Mouse (Mus musculus): Measurements from ENCODE around the gene Iqch. TPM values are rescaled to one million over a fixed set of nuclear protein-coding genes. Genes with fewer than 3 reads are reported as not detected.

Iqch gene
- polyA plus RNA-seq, 1 experiment = not detected

DNA sequence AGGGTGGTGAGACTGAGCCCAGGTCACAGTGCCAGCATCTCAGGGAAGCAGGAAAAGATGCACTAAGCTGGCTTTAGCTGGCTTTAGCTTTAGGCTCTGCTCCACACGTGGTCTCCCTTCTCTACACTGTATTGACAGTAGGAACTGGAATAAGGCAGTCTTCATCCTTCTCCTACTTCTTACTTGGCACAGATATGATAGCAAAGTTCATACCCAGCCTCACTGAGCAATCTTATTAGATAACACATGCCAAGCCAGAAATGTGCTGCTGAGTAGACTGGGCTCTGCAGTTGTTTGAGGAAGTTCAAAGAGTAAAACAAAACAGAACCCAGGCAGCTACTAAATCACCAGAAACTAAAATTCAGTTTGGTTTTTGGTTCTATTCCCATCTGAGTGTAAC, 11.3 kb upstream of the Iqch start:
- WGBS = 0% methylated on average over 1 of the region's 1 CpGs
- DNase-seq (ENCODE audit: low read depth, low spot score) = no peak

DNA sequence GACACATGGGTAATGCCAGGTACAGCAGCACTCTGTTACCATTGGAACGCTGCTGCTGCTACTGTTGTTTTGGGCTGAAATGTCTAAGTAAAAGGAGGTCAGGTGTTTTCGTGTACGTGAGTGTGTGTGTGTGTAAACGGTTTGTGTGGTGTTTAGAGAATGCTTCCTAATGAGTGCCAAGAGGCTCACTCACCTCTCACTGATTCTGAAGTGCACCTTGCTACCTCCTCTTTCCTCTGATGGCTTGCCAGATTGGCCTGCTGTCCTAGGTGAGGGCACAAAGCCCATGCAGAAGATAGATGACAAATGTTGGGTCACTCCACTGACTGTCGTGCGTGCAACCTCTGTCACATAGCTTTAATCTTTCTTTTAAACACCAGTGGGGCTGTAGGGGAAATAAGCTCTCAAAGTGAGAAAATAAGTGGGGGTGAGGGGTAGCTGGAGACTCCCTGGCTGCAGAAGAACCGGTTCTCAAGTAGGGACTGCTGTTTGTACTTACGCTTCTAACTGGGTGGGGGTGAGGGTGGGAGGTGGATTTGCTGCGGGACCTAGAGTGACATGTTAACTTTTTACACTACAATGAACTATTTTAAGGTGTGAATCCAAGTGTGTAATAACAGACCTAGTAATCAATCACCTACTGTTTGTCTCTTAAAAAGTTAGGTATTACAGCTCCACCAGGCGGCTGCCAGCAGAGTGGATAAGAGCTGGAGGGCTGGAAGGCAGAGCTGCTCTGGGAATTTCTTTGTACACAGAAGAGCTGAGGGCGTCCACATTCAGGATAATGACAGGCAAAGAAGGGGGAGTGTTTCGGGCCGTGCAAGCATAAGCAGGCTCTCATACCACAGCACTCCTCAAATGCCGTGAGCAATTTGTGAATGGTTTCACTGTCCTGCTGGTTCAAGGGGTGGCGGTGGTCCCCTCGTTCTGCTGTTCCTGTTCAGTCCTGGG, 10.5 kb upstream of the Iqch start:
- DNase-seq (ENCODE audit: low read depth, low spot score) = no peak
- WGBS = 32% methylated on average over 16 of the region's 16 CpGs

DNA sequence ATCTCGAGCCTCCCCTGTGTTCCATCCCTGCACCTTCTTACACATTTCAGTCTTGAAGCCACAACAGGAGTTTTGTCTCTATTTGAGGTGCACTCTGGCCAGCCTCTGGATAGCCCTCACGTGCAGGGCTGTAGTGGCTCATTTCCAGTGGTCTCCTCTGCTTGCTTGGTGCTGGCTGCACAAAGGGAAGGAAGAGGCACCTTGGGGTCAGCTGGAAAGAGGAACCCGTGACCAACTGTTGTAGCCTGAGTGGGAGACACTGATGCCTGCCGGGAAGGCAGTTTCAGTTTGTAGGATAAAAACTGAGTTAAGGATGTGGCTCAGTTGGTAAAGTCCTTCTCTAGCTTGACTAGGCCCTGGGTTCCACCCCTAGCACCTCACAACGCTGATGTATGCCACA, 9.7 kb upstream of the Iqch start:
- DNase-seq (ENCODE audit: low read depth, low spot score) = no peak
- 73% methylated on average over 5 of the region's 5 CpGs for WGBS

DNA sequence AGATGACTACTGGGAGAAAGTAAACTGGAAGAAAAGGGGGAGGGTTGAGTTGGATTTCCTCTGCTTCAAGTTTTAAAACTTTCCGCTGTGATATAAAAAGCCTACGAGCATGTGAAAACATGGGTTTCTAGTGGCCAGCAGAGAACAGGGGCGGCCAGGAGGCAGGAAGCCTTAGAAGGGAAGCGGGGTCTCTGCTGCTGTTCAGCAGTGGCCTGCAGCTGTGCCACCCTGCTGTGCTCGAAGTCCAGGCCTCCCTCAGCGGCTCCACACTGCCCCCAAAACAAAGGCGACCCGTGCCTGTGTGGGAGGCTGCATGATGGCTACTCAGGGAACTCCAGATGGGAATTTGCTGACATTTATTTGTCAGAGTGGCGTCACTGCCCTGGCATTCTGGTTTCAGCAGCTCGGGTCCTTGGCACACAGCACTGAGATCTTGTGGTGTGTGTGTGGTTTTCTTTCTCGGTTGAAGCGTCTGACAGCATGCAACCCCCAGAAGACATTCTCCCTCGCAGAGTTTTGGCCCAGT, 8.6 kb upstream of the Iqch start:
- no peak for DNase-seq (ENCODE audit: low read depth, low spot score)
- 61% methylated on average over 13 of the region's 13 CpGs for WGBS

DNA sequence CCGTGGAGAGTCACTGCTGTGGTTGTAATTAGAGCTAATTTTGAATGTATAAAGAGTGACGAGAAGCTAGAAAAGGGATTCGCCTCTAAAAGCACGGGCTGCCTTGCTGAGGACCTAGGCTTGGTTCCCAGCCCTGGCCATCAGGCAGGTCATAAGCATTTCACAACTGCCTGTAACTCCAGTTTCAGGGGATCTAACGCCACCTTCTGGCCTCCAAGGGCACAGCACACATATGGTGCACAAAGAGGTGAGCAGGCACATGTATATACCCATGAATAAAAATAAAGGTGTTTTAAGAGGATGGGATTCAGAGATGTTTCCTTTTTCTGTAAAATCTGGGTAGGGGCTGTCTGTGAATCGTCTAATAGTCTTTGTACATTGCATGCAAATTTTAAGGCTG, 7.9 kb upstream of the Iqch start:
- no peak for DNase-seq (ENCODE audit: low read depth, low spot score)
- 88% methylated on average over 6 of the region's 6 CpGs for WGBS

DNA sequence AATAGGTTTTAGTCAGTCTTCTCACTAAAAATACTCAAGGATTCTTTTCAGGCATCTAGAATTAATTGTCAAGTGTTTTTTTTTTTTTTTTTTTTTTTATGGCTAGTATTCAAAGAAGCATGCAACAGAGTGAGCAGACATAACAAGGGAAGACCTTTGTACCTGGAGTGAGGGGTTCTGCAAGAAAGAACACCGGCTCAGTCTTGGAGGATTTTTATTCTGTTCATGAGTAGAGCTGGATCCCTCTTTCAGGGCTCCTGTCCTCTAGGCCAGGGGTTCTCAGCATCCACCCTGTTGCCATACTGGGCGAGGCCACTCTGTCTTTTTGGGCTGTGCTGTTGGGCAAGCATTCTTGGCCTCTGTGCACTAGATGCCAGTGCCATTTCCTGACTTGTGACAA, 7.5 kb upstream of the Iqch start:
- 70% methylated on average over 2 of the region's 2 CpGs for WGBS

DNA sequence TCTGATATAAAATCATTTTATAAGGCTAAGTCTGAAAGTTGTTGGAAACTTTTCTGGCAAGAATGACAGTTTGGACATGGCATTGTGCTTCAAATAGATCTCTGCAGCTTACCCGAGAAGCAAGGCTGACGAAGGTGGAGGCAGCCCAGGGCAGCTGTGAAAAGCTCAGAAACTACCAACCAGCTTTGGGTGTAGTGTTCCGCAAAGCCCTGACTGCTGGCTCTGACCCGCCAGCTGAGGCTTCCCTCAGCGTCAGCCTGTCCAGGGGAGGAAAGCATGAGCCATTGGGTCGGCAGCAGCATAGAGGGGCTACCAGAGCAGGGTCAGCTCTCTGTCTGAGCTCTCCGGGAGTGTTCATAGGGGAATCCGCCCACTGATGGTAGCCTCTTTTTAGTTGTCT, 7.0 kb upstream of the Iqch start:
- no peak for DNase-seq (ENCODE audit: low read depth, low spot score)
- WGBS = 83% methylated on average over 8 of the region's 8 CpGs

More for the DNA sequence above, 7.5 kb upstream of the Iqch start:
- DNase-seq (ENCODE audit: low read depth, low spot score) = no peak

DNA sequence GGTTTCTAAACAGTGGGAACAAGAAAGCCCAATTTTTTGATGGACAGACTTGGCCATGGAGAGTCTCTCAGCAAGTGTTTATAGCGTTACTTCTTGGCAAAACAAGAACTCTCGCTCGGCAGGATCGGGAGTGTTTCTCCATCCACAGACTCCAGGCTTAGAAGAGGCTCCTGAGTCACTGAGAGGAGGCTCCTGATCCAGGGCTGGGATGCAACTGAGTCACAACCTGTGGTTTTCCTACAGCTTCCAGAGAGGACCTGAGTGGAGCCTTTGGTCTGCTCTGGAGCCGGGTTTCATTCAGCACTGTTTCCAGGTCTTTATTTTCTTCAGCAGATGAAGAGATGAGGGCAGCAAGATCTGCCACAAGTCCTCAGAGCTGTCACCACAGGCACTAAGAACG, 5.7 kb upstream of the Iqch start:
- 74% methylated on average over 6 of the region's 6 CpGs for WGBS

DNA sequence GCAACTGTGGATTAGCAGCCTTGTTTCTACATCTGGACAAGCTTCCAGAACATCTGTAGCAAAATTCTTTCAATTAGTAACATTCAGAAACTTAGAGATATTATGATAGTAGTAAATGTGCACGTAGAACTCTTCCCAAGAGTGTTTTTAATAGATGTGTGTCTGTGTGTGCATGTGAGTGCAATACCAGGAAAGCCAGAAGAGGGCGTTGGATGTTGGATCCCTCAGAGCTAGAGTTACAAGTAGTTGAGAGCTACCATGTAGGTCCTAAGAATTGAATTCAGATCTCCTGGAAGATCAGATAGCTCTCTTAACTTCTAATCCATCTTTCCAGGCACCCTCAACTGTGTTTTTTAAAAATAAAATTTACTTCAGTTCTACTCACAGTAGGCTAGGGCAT, 4.3 kb upstream of the Iqch start:
- 80% methylated on average over 2 of the region's 2 CpGs for WGBS
- no peak for DNase-seq (ENCODE audit: low read depth, low spot score)

More for the DNA sequence above, 5.7 kb upstream of the Iqch start:
- no peak for DNase-seq (ENCODE audit: low read depth, low spot score)

DNA sequence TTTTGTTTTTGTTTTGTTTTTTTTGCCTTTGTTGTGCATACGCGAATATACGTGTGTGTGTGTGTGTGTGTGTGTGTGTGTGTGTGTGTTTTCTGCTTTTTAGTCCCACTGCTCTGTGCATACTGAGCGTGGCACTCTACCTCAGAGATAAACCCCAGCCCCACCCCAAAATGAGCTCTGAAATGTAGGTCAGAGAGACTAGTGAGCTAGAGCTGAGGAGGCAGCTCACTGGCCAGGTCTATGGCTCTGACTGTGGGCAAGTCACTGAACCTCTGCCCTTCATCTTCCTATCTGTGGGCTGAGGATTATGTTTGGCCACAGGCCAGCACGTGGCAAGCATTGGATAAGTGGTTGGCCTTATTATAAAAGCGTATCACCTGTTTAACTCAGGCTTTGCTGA, 1.6 kb upstream of the Iqch start:
- no peak for DNase-seq (ENCODE audit: low read depth, low spot score)
- 24% methylated on average over 6 of the region's 6 CpGs for WGBS

DNA sequence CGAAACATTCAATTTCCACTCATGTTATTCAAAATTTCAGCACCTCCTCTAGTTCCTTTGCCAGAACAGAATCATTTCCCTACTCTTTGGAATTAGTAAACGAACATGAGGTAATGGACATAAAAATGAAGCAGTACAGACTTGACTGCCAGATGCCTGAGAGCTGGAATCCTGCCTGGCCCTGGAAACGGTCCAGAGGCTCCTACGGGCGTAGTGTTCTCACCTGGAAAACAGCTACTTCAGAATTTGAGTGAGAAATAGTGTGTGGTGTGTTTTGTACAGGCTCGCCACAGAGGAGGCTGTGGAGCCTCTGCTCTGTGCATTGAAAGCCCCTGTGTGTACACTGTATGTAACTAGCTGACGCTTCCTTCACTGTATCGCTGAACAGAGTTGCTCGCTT, 5.6 kb downstream of the Iqch start:
- DNase-seq (ENCODE audit: low read depth, low spot score) = no peak

DNA sequence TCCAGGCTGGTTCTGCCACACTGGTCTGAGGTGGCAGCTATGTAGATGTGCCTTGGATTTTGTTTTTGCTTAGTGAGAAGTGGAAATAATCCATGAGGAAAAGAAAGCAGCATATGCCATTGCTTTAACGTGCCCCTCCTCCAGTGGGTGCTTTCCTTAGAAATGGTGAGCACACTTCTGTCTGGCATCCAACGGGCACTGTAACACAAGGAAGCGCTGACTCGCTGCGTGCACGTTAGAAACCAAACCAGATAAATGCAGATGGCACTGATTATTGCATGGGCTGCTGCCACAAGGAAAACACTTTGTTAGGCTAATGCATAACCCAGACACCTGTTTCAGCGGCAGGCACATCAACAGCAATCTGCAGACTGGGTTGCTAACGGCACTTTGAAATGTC, 6.6 kb downstream of the Iqch start:
- DNase-seq (ENCODE audit: low read depth, low spot score) = no peak
- 39% methylated on average over 8 of the region's 8 CpGs for WGBS

More for the DNA sequence above, 5.6 kb downstream of the Iqch start:
- WGBS = 40% methylated on average over 9 of the region's 9 CpGs

DNA sequence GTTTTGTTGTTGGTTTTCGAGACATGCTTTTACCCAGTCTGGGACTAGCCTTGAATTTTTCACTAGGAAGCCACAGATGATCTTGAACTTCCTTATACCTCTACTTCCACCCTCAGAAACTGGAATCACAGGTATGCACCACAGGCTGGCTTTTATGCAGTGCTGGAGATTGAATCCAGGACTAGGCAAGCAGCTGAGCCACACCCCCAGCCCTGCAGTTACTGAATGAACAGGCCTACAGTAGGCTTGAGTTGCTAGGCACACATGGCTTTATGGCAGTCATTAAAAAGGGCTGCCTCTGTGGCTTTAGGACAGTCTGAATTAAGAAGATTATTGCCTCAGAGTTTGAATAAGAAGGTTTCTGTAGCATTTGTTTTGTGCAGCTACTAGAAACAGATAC, 7.3 kb downstream of the Iqch start:
- DNase-seq (ENCODE audit: low read depth, low spot score) = no peak
- WGBS = 33% methylated on average over 1 of the region's 1 CpGs

DNA sequence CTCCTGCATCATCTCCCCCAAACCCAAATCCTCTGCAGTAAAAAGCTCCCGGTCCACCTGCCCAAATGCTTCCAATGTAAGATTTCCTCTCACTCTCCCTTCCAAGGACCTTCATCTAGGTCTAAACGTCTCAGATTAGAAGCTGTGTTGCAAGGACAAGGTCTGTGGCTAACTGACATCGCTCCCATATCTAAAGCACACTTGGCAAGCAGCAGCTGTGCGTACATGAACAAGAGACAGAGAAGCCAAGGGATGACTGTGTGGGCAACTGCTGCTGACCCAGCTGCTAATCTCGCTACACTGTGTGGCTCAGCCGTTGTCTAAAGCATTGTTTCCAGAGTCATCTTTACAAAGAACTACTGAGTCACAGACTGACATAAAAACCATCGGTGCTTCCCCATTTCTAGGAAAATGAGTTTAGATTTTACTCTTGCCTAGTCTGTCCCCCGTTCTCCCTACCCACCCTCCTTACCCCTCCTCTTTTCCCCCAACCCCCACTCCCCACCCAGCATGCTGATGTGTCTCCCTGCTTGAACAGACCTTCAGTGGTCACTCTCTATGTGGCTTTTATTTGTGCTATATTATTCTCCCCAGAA, 10.5 kb downstream of the Iqch start:
- DNase-seq (ENCODE audit: low read depth, low spot score) = no peak
- 79% methylated on average over 8 of the region's 8 CpGs for WGBS

DNA sequence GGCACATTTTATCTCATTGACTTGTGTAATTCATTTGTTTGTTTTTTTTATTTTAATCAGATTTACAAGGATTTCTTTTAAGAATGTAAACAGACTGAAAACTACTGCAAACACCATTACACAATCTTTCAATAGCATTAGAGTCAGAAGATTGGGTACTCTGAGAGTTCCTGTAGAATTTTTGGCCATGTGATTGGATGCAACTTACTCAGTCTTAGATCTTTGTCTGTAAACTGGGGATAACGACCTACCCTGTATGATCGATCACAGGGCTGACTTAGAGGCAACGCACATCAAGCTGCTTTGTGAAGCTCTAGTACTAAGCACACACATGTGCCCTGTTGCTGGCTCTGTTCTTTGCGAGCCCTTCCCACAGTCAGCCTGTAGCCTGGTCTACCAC, 11.7 kb downstream of the Iqch start:
- WGBS = 82% methylated on average over 4 of the region's 4 CpGs
- DNase-seq (ENCODE audit: low read depth, low spot score) = no peak

DNA sequence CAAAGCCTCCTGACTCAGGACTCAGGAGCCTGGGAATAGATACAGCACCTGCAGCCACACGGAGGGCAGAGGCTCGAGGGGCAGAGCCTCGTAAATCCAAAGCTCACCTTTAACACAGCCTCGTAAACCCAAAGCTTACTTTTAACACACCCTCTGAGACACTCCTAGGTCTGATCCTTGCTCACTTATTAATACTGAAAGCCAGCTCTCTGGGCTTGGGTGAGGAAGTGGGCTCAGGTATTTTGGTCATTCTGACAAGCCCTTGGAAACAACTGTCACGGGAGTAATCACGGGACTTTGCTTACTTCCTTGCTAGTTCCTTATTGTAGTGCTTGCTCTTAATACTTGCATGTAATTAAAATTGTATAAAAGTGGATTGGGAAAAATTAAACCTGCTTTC, 13.1 kb downstream of the Iqch start:
- no peak for DNase-seq (ENCODE audit: low read depth, low spot score)
- 17% methylated on average over 6 of the region's 6 CpGs for WGBS

DNA sequence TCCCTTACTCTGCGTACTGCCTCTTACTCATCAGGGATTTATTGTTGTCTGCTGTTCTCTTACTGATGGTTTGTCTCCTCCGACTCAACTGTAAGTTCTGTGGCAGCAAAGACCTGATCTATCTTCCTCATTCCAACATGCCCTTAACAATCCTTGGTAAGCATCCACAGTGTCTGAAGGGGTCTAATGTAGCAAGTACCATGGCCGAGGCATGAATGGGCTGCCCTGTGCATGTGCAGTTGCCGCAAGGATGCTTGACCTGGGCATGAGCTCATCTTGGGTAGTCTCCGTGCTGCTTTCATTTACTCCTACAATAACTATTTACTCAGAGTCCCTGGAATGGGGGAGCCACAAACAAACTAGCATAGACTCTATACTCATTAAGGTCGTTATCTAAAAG, 17.0 kb downstream of the Iqch start:
- DNase-seq (ENCODE audit: low read depth, low spot score) = no peak
- WGBS = 38% methylated on average over 6 of the region's 6 CpGs

DNA sequence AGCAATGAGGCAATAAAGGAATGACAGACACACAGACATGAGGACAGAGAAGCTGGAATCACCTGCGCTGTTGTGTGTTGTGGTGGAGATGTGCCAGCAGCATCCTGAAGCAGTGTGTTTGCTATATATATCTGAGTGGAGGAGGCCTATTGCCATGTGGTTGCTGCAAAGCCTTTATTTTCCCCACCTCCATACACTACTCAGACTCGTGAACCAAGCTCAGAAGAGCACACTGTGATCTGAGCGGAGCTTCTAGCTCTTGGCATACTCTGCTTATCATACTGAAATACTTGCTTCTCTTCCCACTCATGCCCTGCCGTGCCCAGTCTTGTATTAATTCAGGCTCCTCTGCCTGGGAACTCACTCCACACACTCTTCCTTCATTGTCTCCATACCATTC, 20.5 kb downstream of the Iqch start:
- 86% methylated on average over 4 of the region's 4 CpGs for WGBS
- DNase-seq (ENCODE audit: low read depth, low spot score) = no peak

DNA sequence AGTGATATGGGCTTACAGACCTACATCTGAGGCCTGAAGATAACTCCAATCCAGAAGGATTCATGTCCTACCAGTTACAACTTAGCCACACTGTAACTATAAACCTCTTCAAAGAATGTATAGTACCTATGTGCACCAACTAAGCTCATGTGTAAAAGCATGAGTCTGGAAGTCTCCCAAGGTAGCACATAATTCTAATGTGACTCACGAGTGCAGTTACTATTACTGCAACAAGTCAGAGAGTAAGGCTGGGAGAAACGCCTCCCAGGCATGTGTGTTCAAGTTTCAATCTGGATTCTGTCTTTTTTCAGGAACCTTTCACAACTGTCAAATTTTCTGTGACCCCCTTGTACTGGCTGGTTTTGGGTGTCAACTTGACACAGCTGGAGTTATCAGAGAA, 22.2 kb downstream of the Iqch start:
- DNase-seq (ENCODE audit: low read depth, low spot score) = no peak
- WGBS = 81% methylated on average over 2 of the region's 2 CpGs

DNA sequence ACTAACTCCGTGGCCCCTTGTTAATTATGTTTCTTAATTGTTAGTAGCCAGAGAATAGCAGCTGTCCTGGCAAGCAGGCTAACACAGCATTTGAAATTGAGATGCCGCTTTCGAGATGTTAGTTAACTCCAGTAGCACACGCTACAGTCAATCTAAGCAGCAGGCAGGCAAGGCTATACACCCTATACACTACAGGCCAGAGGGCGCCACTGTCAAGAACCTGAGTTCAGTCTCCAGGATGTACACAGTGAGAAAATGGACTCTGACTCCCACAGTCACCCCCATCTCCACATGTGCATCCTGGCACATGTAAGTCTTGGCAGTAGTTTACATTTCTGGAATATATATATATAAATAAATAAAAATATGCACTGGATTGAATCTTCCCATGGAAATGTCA, 22.6 kb downstream of the Iqch start:
- DNase-seq (ENCODE audit: low read depth, low spot score) = no peak
- WGBS = 84% methylated on average over 5 of the region's 5 CpGs

DNA sequence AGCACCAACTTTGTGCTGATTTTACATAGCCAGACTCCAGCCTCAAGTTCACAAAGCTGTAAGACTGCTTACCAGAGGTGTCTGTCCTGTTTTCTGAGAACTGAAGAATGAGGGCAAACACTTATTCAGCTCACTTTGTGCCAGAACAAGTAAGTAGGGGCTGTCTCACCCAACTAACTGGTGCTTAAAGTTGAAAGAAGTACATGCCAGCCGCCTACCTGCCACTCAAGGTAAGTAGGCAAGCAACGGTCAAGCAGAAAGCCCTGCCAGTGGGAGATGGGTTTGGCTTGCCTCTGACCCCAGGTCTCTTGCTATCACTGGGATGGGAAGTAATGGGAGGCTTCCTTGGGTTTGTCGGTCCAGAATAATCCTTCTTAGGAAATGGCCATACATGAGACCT, 24.8 kb downstream of the Iqch start:
- WGBS = 89% methylated on average over 3 of the region's 3 CpGs
- DNase-seq (ENCODE audit: low read depth, low spot score) = no peak
